Mouse (Mus musculus): ENCODE data around the gene Gm37240. TPM values are rescaled to one million over a fixed set of nuclear protein-coding genes. Genes with fewer than 3 reads are reported as not detected.

Gm37240 gene
- polyA plus RNA-seq, 1 experiment from 2014 or later, result 3.0 TPM

- 75% methylated on average over 16 of the region's 16 CpGs for WGBS
- DNase-seq (ENCODE audit: low spot score), result no peak
- H3K27ac ChIP-seq, result peak overlapping the region; percentile 52; the same call in 1 of the 2 replicates
Measured at GRCm38 (mm10) chr3:85368354-85369120, 518.8 kb downstream of the Gm37240 start.

GRCm38 (mm10) chr3:85364591-85365343 is 522.6 kb downstream of the Gm37240 start:
- Histone ChIP-seq H3K9me3 (no peaks in the 10 kb centered on the region), H3K4me3 (no peak overlapping the region), H3K27me3 (ENCODE audit: insufficient read depth, poor library complexity, severe bottlenecking) (no peaks in the 10 kb centered on the region), H3K4me1 (peaks cover 30% of the 10 kb centered on the region), H3K36me3 (no peaks in the 10 kb centered on the region), H3K27ac (no peak overlapping the region)
- WGBS, result 72% methylated on average over 5 of the region's 5 CpGs
- no peak for DNase-seq (ENCODE audit: low spot score)

More at GRCm38 (mm10) chr3:85368354-85369120, 518.8 kb downstream of the Gm37240 start:
- no peak overlapping the region for H3K4me3 ChIP-seq
- no peaks in the 10 kb centered on the region for H3K27me3 ChIP-seq (ENCODE audit: insufficient read depth, poor library complexity, severe bottlenecking)
- no peaks in the 10 kb centered on the region for H3K36me3 ChIP-seq
- H3K9me3 ChIP-seq, result no peaks in the 10 kb centered on the region
- H3K4me1 ChIP-seq, result peaks cover 37% of the 10 kb centered on the region

GRCm38 (mm10) chr3:85362883-85363282 is 524.4 kb downstream of the Gm37240 start:
- Histone ChIP-seq H3K4me1 (peaks cover 12% of the 10 kb centered on the region; the same call in 1 of the 2 replicates), H3K27me3 (ENCODE audit: insufficient read depth, poor library complexity, severe bottlenecking) (no peaks in the 10 kb centered on the region), H3K9me3 (no peaks in the 10 kb centered on the region), H3K36me3 (no peaks in the 10 kb centered on the region), H3K27ac (no peak overlapping the region), H3K4me3 (no peak overlapping the region)
- 70% methylated on average over 7 of the region's 7 CpGs for WGBS
- DNase-seq (ENCODE audit: low spot score), result no peak

- DNase-seq (ENCODE audit: low spot score), result no peak
- Histone ChIP-seq H3K4me3 (no peak overlapping the region), H3K36me3 (no peaks in the 10 kb centered on the region), H3K27ac (no peak overlapping the region), H3K9me3 (no peaks in the 10 kb centered on the region), H3K4me1 (peaks cover 3% of the 10 kb centered on the region; the same call in 1 of the 2 replicates), H3K27me3 (ENCODE audit: insufficient read depth, poor library complexity, severe bottlenecking) (peaks cover 3% of the 10 kb centered on the region; the same call in 1 of the 2 replicates)
- WGBS, result 82% methylated on average over 3 of the region's 3 CpGs
Measured at GRCm38 (mm10) chr3:85356373-85356772, 530.9 kb downstream of the Gm37240 start.

GRCm38 (mm10) chr3:85348021-85348420 is 539.3 kb downstream of the Gm37240 start:
- WGBS, result 75% methylated on average over 6 of the region's 6 CpGs
- H3K36me3 ChIP-seq, result no peaks in the 10 kb centered on the region
- H3K27me3 ChIP-seq (ENCODE audit: insufficient read depth, poor library complexity, severe bottlenecking), result no peaks in the 10 kb centered on the region
- no peak for DNase-seq (ENCODE audit: low spot score)
- no peaks in the 10 kb centered on the region for H3K9me3 ChIP-seq
- H3K4me3 ChIP-seq, result no peak overlapping the region
- H3K27ac ChIP-seq, result no peak overlapping the region
- no peaks in the 10 kb centered on the region for H3K4me1 ChIP-seq

GRCm38 (mm10) chr3:85341103-85341860 is 546.0 kb downstream of the Gm37240 start:
- Histone ChIP-seq H3K27me3 (ENCODE audit: insufficient read depth, poor library complexity, severe bottlenecking) (no peaks in the 10 kb centered on the region), H3K36me3 (no peaks in the 10 kb centered on the region), H3K4me1 (peaks cover 20% of the 10 kb centered on the region), H3K4me3 (no peak overlapping the region), H3K9me3 (no peaks in the 10 kb centered on the region), H3K27ac (no peak overlapping the region; the same call in 1 of the 2 replicates)
- DNase-seq (ENCODE audit: low spot score), result no peak
- 74% methylated on average over 12 of the region's 12 CpGs for WGBS

- WGBS, result 38% methylated on average over 3 of the region's 3 CpGs
- Histone ChIP-seq H3K36me3 (no peaks in the 10 kb centered on the region), H3K27ac (peak overlapping the region; percentile 59), H3K4me3 (no peak overlapping the region), H3K4me1 (peaks cover 20% of the 10 kb centered on the region), H3K9me3 (no peaks in the 10 kb centered on the region), H3K27me3 (ENCODE audit: insufficient read depth, poor library complexity, severe bottlenecking) (no peaks in the 10 kb centered on the region)
- DNase-seq (ENCODE audit: low spot score), result no peak
Measured at GRCm38 (mm10) chr3:85340491-85340890, 546.8 kb downstream of the Gm37240 start.

- Histone ChIP-seq H3K27ac (peak overlapping the region; percentile 59), H3K9me3 (no peaks in the 10 kb centered on the region), H3K4me1 (peaks cover 20% of the 10 kb centered on the region), H3K27me3 (ENCODE audit: insufficient read depth, poor library complexity, severe bottlenecking) (no peaks in the 10 kb centered on the region), H3K36me3 (no peaks in the 10 kb centered on the region), H3K4me3 (no peak overlapping the region)
- no peak for DNase-seq (ENCODE audit: low spot score)
- WGBS, result 83% methylated on average over 2 of the region's 2 CpGs
Measured at GRCm38 (mm10) chr3:85339926-85340325, 547.4 kb downstream of the Gm37240 start.

GRCm38 (mm10) chr3:85339269-85339820 is 548.0 kb downstream of the Gm37240 start:
- Histone ChIP-seq H3K9me3 (no peaks in the 10 kb centered on the region), H3K4me1 (peaks cover 20% of the 10 kb centered on the region), H3K27ac (peak overlapping the region; percentile 59; the same call in 1 of the 2 replicates), H3K27me3 (ENCODE audit: insufficient read depth, poor library complexity, severe bottlenecking) (no peaks in the 10 kb centered on the region), H3K4me3 (no peak overlapping the region), H3K36me3 (no peaks in the 10 kb centered on the region)
- DNase-seq (ENCODE audit: low spot score), result no peak
- 62% methylated on average over 10 of the region's 10 CpGs for WGBS

GRCm38 (mm10) chr3:85338755-85339095 is 548.6 kb downstream of the Gm37240 start:
- H3K4me3 ChIP-seq, result no peak overlapping the region
- DNase-seq (ENCODE audit: low spot score), result no peak
- H3K36me3 ChIP-seq, result no peaks in the 10 kb centered on the region
- WGBS, result 86% methylated on average over 3 of the region's 3 CpGs
- no peaks in the 10 kb centered on the region for H3K27me3 ChIP-seq (ENCODE audit: insufficient read depth, poor library complexity, severe bottlenecking)
- peaks cover 20% of the 10 kb centered on the region for H3K4me1 ChIP-seq
- no peak overlapping the region for H3K27ac ChIP-seq
- H3K9me3 ChIP-seq, result no peaks in the 10 kb centered on the region

- Histone ChIP-seq H3K9me3 (no peaks in the 10 kb centered on the region), H3K36me3 (no peaks in the 10 kb centered on the region), H3K4me1 (peaks cover 20% of the 10 kb centered on the region), H3K27ac (no peak overlapping the region), H3K4me3 (no peak overlapping the region), H3K27me3 (ENCODE audit: insufficient read depth, poor library complexity, severe bottlenecking) (no peaks in the 10 kb centered on the region)
- no peak for DNase-seq (ENCODE audit: low spot score)
- 77% methylated on average over 7 of the region's 7 CpGs for WGBS
Measured at GRCm38 (mm10) chr3:85337881-85338754, 549.2 kb downstream of the Gm37240 start.

GRCm38 (mm10) chr3:85335517-85335916 is 551.8 kb downstream of the Gm37240 start:
- WGBS, result 94% methylated on average over 1 of the region's 1 CpGs
- no peaks in the 10 kb centered on the region for H3K27me3 ChIP-seq (ENCODE audit: insufficient read depth, poor library complexity, severe bottlenecking)
- H3K4me1 ChIP-seq, result peaks cover 6% of the 10 kb centered on the region
- no peak overlapping the region for H3K4me3 ChIP-seq
- DNase-seq (ENCODE audit: low spot score), result no peak
- H3K27ac ChIP-seq, result no peak overlapping the region
- H3K36me3 ChIP-seq, result no peaks in the 10 kb centered on the region
- no peaks in the 10 kb centered on the region for H3K9me3 ChIP-seq
